Mouse (Mus musculus) c-Kit-positive CD71-positive TER-119-positive erythroid progenitor cells, embryonic 14.5 days (primary cell): ENCODE data around the gene Nrg3.
A peak's percentile ranks its signal among the peaks of the same experiment; 100 is the strongest.
"Not testable (repeated sequence)": the region's sequence is repeated elsewhere in the genome, so short reads cannot be mapped to it uniquely, and the experiment has no call there.

Source experiments
- DNase-seq: peaks from one replicate; pipeline ENCODE4 v3.0.0-alpha.2; 2013; ENCODE audit warnings: low spot score

Nrg3 gene

DNA sequence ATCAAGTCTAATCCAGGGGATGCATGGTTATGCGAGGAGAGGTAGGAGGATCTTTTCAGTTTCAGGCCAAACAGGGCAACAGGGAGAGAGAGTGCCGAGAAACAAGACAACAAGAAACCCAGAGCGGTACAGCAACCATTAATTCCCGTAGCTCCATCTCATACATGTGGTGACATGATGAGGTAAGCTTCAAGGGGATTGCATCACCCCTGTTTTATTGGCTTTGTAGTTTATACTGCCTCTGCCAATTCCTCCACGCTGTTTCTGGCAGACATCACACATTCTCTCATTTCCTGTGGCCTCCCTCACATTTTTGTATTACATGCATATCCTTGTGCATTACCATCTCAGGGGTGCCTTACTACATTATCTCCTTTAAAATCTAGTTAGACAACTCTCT, 280.9 kb downstream of the Nrg3 start:
- no peak for DNase-seq

DNA sequence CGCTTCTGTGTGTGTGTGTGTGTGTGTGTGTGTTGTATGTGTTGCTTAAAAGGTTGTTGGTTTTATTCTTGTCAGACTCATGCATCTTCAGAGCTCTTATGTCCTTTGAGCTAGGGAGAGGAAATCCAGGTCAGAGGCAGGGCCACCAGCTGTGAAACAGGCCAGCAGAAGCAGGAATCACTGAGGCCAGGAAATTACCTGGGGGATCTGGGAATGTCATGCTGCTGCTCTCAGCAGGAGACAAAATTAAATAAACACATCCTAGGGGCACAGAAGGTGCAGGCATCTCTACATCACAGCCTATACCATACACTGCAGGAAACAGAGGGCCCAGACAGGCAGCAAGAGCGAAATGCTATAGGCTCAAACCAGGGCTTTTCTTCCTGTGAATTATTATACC, 299.2 kb downstream of the Nrg3 start:
- DNase-seq, result no peak

DNA sequence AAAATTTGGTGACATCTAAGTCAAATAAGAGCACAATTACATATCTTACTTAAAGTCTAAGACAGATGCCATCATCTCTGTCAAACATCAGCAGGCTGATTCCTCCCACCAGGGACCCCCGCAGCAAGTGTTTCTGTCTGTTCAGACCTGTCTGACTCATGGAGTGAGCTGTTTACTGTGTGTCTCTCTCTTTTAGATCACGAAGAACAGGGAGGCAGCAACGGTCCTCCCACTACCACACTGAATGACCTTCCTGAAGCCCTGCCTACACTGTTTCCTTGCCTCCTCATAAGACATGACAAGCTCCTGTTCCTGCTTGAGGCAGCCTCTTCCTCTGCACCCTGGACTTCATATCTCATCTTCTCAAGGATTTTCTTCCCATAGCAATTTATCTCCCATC, 312.7 kb downstream of the Nrg3 start:
- no peak for DNase-seq

DNA sequence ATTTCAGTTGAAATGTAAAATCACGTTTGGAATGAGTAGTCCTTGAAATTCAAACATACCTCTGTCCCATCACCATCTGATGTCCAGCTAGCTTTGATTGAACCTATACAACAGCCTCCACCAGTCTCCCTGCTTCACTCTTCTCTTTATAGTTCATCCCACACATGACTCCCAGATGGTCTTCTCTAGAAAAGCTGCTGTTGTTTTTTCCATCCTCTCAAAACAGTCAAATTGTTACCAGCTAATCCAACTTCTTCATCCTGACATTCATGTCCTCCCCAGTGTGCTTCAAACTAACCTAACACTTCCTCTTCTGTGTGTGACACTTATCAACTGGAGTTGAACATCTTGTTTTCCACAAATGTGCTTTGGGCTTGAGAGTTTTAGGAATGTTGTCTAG, 317.4 kb downstream of the Nrg3 start:
- DNase-seq, result no peak

DNA sequence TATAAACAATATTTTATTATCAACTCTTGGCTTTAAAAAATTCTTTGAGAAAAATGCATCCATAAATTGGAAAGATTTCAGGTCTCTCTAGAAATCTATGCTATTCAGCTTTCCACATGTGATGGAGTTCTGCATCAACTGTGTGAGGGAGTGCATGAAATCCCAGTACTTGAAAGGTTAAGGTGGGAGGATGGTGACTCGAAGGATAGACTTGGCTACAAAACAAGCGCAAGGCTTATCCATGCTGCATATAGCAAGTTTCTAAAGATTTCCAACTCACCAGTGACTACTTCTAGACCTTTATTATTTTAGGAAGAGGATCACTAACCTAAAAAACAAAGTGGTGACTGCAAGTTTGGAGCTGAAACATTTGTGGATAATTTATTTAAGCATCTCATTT, 343.1 kb downstream of the Nrg3 start:
- DNase-seq, result no peak

DNA sequence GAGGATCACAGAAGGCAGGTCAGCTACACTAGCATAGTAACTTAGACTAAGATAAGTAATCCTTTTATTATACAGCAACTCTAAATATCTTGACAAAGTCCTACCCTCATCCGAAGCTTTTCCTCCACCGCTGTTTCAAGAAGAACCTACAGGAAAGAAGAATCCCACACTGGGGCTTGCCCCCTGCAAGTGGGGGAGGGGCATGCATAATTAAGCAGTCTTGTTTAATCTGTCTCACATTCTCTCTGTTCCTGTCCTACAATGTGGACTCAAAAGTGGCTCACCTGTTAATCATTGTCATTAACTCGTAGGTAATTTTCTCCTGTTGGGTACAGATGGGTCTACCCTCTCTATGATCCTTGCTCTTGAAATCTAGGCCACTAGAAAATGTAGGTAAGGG, 354.9 kb downstream of the Nrg3 start:
- DNase-seq, result no peak

DNA sequence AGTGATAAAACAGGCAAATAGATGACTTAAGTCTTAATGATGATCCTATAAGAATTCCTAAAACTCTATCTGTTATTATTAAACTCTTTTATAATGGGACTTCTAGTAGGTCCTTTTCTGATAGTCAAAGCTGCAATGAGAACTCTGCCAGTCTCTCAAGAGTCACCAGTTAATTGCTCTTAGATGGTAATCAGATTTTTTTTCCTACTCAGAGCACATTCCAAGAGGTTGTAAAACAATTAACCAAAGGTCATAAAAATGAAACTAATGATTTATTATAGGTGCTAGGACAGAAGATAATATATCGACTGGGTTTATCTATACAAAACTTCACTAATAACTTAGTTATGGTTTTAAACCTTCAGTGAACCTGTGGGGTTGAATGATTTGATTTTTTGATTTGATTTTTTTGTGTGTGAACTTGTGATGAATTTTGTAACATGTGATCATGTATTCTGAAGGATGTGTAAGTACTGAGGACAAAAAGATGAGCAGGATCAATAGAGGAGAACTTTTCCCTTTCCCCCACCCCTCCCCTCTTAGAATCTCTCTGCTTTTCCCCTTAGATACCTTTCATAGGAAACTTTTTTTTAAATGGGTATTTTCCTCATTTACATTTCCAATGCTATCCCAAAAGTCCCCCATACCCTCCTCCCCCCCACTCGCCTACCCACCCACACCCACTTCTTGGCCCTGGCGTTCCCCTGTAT, 356.2 kb downstream of the Nrg3 start:
- DNase-seq, result not testable (repeated sequence)

DNA sequence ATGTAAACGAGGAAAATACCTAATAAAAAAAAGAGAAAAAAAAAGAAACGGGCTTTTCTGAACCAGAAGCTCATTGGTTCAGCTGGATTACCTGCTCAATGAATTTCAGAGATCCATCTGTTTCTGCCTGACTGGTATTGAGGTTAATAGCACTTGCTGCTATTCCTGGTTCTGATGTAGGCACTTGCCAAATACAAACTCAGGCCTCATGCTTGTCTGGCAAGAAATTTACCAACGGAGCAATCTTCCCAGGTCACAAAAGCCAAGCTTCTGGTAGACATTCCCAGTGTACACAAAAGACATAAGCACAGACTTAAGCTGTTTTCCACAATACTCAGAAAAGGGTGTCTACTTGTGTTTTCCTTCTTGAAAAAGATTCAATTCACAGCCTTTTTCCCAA, 363.3 kb downstream of the Nrg3 start:
- DNase-seq, result no peak

DNA sequence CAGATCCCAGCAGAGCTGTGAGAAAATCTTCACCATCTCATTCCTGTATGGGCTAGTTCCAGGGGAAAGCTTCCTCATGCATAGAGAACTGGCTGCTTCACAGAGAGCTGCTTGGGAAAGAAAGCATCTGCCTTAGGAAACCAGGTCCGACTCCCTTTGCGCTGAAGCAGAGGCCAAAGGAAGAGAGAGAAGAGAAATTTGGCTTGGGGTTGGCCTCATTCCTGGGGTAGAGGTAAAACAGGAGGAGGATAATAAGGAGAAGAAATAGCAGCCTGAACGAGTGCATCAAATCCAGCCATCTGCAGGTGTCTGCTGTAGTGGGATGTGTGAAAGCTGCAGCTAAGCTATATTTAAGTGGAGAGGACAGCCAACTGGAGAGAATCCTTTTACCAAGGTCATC, 366.1 kb downstream of the Nrg3 start:
- no peak for DNase-seq

DNA sequence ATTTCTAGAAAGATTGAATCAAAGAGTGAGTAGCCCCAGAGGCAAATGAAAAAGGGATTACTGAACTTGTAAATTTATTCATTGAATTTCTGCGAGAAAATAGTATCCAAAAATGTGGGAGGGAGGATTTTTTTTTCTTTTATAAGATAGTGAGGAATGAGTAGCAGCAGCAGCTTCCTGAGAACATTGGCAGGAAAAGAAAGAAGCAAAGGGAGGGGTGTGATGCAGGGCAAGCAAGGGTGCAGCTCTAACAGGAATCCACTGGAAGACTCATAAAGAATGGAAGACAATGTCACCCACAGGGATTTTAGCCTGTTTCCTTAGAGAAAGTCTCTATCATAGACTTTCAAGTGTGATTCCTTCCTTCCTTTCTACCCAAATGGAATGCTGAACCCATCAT, 377.7 kb downstream of the Nrg3 start:
- no peak for DNase-seq

DNA sequence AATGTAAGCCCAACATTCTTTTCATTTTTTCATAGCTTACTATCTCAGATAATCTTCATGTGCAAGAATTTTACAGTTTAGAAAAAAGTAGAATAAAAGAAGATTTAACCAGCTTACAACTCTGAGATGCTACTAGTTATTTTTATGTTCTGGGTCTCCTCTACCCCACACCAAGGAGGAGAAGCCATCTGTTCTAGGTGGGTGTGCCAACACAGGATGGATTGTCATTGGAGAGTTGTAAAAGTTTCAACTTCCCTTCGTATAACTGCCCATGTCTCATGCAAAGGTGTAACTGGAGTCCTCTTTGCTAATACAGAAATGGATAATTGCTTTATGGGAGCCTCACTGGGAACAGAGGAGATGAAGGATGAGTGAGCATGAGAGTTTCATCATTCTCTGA, 393.4 kb downstream of the Nrg3 start:
- no peak for DNase-seq

DNA sequence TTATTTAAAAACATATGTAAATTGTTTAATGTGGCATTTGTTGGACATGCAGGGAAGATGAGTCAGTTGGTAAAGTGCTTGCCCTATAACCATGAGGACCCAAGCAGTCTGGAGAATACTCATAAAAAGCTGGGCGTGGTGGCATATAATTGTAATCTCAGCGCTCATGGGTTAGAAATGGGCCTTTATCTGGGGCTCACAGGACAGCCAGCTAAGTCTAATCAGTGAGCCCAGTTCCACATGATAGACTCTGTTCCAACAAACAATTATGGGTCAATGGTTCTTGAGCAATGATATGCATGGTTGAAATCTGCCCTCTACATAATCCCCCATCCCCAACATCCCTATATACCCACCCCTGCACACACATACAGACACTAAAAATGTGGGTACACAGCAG, 421.3 kb downstream of the Nrg3 start:
- DNase-seq, result peak; percentile 0

DNA sequence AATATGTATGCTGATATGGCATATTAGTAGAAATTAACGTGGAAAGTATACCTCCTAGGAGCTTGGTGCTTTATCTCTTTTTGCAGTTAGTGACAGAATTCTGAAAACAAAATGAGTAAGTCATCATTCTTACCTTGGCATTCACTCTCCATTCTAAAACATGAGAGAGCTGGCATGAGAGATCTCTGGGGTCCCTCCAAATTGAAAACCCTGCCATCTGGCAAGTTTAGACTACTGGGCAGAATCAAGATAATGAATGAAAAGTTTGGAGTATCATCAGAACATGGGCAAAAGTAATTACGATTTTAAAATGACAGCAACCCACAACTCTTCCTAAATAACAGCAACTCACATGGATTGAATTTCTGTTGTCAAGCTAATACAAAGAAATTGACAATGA, 423.9 kb downstream of the Nrg3 start:
- no peak for DNase-seq

DNA sequence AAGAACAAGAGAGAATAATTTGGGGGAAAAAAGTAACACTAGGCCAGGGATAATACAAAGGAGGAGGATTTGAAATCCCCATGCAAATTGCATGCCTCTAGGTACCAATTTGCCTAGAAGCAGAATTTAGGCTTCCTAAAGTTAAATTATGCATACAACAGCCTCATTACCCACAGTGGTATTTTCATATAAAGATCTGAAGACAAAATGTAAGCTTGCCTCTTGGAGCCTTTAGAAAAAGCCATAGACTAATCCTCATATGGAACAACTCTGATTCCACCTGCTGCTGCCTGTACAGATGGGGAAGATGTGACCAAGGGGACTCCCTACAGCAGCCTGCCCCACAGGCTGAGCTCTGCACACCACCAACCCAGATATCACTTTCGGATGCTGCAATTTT, 428.6 kb downstream of the Nrg3 start:
- no peak for DNase-seq

DNA sequence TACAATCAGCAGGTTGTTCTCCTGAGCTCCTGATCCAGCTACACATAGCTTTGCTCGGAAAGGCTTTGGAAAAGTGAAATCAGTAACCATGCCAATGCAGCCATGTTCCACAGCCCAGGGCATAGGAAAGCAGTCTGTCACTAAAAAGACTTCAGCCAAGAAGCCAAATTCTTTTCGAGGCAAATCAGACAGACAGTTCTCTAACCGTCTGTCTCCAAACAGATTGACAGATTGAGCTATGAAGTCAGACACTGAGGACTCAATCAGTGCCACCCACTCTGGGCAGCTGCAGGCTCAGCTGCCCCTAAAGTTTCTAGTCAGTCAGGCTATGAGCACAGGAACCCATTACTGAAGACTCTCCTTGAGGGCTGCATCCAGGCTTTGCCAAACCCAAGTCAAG, 429.1 kb downstream of the Nrg3 start:
- no peak for DNase-seq

DNA sequence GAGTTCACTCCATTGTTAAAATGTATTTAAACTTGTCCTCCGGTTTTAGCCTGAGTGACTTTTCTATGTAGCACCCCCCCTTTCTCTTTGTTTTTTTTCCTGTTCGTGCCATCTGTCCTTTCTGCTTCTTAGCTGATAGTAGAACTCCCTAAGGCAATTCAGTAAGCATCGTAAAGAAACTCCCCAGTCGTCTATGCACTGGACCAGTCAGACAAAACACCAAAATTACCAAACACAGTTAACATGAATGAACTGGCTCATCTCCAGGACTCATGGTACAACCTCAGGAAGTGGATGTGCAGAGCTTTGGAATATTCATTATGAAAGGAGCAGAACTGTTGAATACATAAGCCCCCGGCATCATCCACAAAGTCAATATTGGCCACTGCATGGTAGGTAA, 429.5 kb downstream of the Nrg3 start:
- no peak for DNase-seq

DNA sequence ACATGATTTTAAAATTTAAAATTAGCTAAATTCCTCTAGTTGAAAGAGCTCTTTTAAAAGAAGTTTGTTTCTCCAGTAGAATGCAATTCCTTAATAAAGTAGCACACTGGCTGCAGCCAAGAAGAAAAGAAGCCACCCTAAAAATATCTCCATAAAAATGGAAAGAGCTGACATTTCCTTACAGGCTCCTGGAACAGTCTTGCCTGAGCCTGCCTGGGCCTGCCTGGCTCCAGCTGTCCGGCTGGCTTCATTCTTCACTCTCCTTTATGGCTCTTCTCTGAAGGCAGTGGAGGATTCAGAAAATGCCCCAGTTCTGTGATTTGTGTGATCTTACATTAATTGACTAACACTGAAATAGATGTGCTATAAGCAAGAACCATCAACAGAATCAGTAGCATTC, 433.8 kb downstream of the Nrg3 start:
- DNase-seq, result no peak

DNA sequence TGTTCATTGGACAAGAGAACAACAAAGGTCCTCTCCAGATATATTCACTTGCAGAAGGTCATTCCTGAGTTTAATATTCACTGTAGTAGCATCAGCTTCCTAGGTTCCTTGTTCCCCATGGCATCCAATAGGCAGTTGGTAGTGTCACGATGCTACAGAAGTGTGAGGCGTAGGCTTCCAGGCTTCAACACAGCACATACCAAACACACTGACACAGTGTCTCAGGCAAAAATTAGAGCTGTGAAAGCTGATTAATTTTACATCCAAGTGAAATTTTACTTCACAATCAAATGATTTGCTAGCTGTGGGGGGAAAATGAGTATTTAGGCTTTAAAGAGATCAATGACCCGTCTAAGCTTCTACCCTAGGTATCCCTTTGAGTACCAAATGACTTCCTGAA, 438.4 kb downstream of the Nrg3 start:
- no peak for DNase-seq

DNA sequence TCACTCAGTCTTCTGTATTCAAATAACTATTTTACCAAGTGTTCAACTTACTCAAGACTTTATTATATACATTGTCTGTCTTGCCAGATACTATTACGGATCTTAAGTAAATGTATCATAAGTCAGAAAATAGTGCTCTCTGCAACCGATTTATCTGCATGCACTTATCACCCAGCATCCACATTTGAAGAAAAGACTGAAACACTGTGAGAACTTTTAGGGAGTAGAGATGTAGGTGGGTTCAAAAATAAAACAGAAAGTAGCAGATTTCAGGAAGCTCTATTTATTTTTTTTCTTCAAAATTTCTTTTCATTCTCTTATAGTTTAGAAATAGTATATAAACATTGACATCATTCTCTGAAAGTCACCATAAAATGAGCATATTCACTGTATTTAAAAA, 449.8 kb downstream of the Nrg3 start:
- no peak for DNase-seq

DNA sequence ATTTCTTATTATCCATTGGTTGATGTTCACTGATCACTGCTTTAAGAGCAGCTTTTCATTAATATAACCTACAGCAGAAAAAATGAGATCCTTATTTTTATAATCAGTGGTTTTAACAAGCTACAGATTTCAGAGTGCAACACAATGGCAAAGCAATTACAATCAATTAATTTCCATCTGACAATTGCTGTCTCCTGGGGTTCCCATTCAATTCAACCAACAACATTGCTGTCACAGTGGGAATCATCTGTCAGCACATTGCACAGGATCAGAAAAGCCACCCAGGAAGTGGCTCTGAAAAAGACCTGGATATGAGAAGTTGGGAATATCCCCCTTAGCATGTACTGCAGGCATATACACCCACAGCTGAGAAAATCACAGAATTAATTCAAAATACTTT, 458.8 kb downstream of the Nrg3 start:
- DNase-seq, result no peak

DNA sequence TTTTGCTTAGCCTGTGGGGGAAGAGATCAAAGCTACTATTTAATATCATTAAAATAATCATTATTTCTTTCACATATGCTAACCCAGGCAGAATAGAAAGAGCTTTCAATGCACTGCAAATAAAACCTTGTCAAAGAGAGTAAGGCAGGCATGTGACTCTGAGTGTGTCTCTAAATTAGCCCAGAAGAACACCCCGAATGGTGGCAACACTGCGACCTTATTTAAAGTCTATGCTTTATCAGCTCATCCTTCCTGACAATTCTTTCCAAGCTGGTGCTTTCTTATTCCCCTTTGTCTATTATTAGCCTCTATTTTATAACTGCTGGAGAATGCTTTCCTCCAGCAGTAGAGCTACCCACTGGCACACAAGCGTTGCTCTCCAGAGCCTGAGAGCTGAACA, 475.0 kb downstream of the Nrg3 start:
- DNase-seq, result no peak

DNA sequence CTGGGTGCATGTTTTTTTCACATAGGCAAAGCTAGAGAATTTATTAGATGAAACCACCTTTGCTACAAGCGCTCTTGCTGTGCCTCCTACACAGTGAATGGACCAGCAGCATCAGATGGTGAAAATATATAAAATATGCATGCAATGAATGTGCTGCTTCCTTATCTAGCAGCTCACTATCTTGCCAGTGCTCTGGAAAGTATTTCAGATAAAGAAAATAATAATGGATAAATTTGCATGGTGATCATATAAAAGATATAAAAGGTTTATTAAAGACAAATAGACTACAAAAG, 480.4 kb downstream of the Nrg3 start:
- DNase-seq, result no peak

DNA sequence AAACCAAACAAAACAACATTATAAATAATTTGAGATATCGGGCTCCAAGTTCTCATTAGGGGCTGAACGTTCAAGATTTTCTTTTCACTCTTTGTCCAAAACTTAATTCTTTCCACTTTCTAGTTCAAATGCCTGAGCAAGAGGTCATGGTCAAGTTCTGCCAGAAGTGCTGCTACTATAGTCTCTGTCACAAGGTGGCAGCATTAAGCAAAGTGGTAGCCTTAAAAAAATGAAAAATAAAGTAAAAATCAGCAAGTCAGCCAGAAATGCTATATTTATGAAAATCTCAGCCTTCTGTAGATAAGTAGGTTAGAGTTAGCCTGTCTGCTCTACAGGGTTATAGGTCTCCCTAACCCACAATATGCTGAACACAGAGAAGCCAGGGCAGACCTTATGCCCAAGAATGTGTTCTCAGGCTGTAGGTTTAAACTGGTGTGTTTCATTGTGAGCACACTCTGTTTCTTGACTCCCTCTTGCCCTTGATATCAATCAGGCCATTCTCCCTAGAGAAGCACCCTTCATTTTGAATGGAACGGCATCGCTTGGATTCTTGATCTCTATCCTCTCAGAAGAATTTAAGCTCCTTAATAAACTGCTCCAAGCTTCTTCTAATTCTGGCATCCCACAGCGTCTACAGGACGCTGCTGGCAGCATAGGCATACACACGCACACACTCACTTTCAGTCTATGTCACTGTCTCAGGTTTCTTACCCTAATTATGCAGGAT, 480.9 kb downstream of the Nrg3 start:
- DNase-seq, result no peak

DNA sequence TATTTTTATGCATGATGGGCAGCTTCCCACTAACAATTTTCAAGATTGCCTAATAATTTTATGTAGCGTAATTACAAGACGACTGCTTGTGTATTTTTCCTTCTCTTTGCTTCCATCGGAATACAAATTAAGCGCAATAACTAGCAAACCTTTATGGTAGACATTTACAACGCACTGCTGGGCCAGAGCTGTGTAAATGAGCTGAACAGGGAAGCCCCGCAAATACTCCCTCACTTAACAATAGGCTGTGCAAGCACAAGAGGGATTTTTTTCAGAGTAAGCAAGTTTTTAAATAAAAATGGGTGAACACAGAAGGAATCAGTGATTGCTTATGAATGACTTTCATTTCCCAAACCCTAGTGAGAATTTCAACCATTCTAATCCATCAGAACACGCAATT, 513.5 kb downstream of the Nrg3 start:
- DNase-seq, result no peak
